Mouse (Mus musculus) ovary, postnatal 10 days (tissue): ENCODE results near the gene Shb.

ENCODE experiments used
- DNase-seq: peaks from one replicate; pipeline ENCODE4 v3.0.0; 2022; ENCODE audit warnings: low spot score

Shb gene

DNA sequence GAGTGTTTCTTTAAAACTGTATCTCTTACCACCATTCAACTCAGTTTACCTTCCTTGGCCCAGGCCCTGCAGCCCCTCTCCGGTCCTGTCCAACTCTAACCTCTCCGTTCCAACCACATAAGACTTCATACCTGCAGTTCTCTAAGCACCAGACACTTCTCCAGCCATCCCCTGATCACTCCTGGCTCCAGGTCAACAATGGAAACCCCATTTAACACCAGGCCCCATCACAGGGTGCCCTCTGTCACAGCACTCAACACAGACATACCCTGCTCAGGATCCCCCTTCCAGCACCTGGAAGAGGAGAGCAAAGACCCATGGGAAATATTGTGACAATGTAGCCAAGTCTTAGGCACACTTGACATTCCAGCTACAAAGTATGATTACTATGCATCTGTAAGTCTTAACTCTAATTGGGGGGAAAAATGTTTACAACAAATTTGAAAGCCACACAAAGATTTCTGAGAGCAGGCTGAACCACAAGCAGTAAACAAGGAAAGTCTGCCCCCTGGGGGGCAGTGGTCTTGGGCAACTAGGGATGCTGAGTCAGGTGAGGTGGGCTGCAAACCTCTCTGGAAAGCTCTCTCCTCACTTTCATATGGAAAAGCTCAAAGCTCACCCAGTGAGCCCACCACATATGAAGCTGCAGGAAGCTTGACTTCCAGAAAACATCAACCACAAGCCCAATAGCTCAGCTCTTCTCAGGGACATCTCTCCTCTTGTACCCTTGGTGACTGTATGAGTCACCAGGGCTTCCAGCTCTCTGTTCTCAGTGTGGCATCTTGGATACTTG lies 4.5 kb downstream of the Shb start:
- no peak for DNase-seq

DNA sequence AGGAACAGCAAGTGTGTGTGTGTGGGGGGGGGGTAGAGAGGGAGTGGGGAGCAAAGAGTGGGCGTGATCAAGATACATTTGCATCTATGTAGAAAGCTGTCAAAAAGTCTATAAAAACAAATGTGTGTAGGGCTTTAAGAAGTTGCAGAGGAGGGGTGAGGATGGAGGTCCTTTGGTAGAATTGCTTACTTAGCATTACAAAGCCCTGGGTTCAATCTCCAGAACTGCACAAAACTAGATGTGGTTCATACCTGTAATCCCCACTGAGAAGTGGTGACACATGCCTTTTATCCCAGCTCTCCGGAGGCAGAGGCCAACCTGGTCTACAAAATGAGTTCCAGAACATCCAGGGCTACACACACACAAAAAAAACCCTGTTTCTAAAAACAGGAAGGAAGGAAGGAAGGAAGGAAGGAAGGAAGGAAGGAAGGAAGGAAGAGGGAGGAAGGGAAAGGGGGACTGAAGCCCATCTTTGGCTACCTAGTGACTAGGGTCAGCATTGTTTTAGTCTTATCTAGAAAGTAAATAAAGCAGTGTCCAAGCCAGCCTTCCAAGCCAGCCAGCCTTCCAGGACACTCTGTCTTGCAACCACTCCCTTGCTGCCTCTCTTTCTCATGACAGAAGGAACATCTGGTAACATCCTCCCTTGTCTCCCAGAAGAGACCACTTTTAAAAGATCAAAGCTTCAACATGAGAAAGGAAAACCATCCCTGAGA lies 5.3 kb downstream of the Shb start:
- no peak for DNase-seq

DNA sequence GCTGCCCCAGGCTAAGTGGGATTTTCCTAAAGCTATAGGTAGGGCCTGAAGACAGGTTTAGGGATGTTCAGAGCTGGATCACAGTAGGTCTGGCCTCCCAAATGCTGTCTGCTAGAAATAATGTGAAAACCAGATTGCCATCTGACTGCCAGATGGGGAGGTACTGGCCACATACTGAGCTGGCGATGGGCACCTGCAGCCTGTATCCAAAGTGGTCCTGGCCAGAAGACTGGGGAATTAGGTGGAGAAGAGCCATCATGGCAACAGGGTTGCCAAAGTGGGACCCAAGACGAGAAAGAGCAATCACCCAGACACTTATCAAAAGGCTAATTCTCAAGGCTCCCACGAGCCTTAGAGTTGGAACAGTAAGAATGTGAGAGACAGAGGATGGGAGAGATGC lies 6.1 kb downstream of the Shb start:
- no peak for DNase-seq

DNA sequence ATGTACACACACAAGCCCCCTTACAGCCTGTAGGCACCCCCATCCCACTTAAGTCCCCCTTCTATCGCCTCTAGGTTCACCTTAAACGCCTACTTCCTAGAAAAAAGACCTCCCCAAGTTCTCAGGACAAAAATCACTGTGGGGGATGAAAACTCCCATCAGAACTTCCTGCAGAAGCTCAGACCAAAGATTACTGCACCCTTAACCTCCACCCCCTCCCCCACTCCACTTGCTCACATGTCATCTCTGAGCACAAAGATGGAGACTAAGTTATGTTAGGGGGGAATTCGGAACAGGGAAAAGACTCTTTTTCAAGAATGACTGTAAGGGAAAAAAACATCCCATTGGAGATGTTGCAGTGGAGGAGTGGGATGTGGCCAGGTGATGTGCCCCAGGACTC lies 6.7 kb downstream of the Shb start:
- no peak for DNase-seq

DNA sequence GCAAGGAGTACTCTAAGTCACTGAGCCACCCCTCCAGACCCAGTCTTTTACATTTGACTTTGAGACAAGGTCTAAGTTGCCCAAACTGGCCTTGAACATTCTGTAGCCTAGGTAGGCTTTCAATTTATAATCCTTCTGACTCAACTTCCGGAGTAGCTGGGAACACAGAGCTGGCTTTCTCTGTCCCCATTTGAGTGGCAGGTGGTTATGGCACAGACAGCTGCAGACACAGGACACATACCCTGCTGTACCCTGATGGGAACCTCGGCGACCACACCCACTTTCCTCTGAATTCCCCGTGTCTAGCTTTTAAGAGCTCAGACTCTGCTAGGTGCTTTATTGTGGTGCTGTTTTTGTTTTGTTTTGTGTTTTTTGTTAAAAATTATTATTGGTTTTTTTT lies 7.7 kb downstream of the Shb start:
- DNase-seq: no peak

DNA sequence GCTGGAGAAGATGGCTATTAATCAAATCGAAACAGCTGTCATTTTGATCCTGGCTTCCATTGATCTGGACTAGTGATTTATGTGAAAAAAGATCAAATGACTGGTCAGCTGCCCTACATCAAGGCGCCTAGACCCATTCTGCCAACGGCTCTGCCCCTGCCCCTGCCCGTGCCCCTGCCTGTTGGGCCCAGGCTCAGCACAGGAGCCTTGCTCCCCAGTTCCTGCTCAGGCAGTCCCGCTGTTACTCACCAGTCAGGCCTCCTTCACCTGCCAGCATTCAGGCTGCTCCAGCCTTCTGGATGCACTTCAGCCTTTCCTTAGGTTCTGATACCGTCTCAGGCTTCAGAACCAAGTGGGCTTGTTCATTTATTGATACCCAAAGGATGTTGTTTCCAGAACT lies 8.9 kb downstream of the Shb start:
- no peak for DNase-seq

DNA sequence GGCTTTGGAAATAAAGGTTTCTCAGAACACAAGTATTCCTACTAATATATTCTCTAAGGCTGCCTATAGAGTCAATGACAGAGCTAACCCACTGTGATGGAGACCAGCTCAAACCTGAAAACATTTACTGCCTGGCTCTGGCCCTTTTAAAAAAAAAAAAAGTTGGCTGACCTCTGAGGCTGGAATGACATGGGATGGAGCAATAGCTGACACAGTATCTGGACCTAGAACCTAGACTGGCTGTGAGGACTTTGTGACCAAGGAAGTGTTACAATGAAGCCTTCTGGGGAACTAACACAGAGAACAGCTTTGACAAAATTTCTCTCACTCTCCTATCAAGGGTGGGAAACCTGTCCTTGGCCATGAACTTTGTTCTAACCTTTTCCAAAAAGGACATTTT lies 9.3 kb downstream of the Shb start:
- DNase-seq: no peak

DNA sequence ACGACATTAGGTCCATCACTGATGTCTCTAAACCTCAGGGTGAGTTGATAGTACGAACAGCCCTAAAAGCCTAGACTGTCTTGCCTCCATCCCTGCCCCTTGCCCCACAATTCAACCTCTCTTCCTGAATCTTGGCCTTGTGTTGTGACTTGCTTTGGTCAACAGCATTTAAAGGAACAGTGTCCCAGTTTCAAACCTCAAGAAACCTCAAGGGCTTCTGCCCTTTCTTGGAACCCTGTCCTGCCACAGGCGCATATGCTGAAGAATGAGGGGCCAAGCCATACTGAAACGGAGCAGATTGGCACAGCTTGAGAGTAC lies 9.7 kb downstream of the Shb start:
- DNase-seq: no peak

DNA sequence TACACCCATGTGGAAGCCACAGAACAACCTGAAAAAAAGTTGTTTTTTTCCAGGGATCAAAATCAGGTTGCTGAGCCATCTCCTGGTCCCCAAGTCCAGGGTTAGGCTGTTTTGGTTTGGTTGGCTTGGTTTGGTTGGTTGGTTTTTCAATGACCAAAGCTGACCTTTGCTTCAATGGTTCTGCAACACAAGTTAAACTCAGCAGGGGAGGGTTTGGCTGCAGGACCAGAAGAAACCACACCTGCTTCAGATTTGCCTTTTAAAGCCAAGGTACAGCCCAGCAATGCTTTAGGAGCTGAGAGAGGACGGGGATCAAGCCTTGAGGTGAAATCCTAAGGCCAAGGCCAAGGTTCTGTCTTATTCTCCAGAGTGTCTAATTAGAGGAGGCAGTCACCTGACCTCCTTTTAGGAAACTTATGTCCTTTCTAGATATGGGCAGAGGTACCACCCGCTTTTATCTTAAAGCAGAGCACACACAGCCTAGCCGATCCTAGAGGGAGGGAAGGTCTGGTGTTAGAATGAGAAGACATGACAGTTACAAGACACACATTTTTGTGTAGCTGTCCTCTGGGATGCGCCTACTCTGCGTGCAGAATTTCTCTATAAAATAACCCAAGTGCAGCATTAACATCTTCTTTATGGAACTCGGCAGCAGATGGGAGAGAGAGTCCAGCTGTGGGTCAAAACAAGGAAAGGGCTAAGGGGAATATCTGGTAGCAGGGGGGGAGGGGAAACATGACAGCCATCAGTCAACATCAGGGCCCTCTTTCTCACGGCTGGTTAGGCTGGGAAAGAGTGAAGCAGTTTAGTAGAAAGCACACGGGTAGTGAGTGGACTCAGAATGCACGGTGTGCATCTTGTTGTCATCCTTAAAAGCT lies 10.3 kb downstream of the Shb start:
- no peak for DNase-seq

DNA sequence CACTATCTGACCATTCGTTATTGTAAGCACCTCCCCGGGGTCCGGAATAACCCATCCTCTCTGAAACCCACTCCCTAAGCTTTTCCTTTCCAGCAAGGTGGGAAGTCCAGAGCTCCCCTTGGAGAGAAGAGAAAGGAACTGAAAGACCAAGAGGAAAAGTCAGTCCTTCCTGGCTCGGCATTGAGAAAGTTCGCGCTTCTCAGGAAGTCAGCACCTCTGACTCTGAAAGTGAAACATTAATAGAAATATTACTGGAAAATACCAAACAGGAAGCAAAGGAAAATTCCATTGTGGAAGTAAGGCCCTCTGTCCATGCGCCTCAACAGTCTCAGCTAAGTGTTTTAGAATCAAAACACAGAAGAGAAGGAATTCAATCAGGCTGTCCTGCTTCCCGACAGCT lies 11.9 kb downstream of the Shb start:
- no peak for DNase-seq

DNA sequence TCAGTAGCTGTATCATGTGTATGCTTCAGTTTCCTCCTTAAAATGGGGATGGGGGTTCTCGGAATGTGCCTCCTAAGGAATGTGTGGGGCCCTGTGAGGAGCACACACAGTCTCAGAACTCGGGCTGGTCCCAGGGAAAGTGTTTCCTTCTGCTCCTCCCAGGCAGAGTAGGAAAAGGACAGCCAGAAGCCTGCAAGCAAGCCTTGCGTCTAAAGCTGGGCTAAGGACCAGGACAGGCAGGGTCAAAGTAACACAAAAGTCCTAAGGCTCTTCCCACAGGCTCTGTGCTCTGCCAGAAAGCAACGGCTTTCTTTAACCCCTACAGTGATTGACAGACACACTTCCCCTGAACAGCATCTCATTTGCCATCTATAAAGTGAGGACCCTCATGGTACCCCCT lies 14.9 kb downstream of the Shb start:
- no peak for DNase-seq

DNA sequence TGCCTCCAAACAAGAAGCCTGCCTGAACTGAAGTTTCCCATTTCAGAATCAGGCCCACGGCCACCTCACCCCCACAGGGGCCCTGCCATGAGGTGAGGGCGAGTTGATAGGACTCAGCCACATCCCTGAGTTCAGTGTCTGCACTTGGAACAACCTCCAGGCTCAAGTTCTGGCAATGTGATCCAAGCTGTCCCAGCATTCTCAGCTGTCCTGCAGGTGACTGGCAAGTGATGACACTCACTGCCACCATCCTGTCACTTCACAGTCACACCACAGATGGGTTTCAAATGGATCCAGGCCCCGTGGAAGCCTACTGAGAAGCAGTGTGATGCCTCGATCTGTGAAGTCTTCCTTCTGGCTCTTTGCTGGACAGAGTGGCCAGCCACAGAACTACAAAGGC lies 16.4 kb downstream of the Shb start:
- DNase-seq: no peak

DNA sequence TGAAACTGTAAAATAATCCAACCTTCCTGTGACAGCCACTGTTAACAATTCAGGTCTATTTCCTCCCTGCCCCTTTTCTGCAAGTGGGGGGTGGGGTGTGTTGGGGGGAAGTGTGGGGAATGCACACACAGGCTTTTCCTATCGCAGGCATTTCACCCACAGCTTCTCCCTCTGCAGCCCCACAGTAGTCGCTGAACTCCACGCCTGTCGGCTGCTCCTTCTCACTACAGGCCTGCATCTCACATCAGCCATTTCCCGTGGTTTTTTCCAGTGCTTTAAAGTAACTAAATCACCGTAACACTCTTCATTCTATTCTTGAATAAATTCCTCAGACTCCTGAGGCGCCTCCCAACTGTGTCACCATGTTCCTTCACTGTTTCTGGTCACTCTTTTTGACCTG lies 17.9 kb downstream of the Shb start:
- no peak for DNase-seq

DNA sequence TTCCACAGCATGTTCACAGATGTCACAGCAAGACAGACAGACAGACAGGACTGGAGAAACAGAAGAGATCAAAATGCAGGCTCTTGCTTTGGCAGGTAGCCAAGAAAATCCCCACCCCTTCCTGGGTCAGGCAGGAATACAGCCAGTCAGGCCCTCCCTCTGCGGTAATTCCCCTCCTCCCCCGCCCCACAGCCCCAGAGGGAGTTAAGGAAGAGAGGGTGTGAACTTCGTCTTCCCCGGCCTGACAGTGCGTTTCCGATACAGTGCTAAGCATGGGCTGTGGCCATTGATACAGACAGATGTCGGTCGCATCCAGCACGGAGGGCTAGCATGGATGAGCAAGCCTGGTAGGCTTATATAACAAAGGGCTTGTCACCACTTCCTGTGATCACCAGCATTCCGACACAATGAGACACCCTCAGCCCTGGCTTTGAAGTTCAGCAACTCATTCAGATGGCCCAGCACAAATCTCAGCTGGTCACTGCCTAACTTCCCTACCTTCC lies 18.4 kb downstream of the Shb start:
- no peak for DNase-seq

DNA sequence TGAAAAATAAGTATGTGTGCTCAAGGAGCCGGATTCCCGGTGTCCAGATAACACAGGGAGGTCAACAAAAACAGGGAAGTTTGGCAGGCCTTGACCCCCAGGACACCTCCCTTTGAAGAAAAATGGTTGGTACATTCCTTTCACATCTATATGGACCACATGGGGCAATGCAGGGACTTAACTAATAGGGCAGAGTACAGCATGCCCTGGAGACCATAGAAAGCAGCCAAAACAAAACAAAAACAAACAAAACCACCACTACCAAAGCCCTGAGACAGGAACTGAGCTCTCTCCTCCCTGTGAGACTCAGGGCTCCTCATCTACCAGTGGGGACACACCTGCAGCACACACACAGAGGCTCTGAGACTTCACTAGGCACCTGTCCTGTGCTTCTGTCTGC lies 18.9 kb downstream of the Shb start:
- no peak for DNase-seq

DNA sequence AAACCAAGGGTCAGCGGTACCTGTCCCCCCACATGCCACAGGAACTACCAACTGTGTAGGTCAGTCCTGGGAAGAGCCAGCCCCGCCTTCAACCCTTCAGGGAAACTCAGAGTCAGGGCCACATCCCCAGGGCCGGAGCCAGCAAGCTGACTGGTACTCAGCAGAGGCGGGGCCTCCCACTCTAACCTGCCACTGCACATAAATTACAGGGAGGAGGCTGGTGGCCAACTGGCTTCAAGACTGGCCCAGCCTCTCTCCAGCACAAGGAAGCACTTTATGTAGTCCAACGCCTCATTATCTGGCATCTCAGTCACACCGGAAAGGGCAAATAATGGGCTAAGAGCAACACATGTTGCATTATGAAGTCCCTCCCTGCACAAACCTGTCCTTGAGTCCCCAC lies 22.1 kb downstream of the Shb start:
- DNase-seq: no peak

DNA sequence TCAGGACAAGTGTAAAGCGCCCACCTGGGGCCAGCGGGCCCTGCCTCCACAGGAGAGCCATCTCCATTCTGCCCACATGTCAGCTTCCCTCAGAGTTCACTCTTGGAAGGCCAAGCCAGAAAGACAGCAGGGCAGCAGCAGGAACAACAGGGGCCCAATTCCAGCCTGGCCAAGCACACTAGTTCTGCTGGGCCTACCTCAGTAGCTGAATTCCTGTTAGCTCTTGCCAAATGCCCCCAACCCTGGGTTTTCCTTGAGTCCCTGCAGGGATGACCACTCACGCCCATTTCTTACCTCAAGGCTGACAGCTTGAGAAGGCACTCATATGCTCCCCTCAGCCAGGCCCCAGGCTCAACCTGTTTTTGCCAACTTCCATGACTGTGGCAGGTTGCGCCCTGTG lies 22.9 kb downstream of the Shb start:
- no peak for DNase-seq

DNA sequence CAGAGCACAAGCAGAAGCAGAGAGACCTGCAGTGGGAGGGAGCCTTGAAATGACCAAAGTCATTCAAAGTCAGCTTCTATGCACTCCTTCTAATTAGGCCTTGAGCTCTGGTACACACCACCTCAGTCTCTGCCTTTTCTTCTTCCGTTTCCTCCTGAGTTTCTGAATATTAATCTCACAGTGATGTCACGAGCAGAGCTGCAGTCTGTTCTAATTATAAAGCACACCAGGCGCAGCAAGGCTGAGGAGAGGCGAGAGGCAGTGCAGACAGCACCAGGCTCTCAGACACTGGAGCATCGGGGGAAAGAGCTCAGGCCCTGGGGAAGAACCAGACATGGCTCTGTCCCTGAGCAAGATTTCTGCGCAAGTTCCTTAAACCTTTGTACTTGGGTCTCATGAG lies 23.8 kb downstream of the Shb start:
- DNase-seq: no peak

DNA sequence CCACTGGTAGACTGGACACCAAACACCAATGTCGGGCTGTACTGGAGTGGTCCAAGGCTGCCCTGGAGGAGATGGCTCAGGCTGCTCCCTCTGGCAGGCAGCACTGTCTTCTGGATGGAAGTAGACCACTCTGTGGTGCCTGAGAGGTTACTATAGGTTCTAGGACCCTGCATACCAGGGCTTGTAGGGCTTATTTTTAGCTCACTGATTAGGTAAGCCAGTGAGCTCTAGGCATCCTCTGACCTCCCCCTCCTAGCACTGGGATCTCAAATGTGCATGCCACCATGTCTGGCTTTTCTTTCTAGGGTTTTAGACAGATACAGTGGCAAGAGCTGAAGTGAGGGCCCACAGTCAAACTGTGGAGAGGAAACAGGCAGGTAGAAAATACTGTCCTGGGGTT lies 24.8 kb downstream of the Shb start:
- DNase-seq: no peak

DNA sequence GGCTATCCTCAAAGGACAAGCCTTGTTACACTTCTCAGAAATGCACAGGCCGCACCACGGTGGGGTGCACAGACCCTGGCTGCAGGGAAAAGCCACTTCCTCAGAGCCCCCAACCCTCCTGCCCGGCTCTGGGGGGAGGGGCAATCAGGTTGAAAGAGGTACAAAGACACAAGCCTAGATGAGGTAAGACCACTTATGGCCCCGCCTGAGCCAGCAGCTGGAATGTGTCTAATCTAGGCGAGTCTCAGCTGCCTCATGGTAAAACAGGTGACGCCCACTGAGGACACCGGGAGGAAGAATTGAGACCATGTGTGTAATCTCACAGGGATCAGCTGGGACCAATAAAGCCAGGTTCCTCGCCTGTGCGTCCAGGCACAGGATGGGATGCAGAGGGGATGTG lies 25.2 kb downstream of the Shb start:
- no peak for DNase-seq

DNA sequence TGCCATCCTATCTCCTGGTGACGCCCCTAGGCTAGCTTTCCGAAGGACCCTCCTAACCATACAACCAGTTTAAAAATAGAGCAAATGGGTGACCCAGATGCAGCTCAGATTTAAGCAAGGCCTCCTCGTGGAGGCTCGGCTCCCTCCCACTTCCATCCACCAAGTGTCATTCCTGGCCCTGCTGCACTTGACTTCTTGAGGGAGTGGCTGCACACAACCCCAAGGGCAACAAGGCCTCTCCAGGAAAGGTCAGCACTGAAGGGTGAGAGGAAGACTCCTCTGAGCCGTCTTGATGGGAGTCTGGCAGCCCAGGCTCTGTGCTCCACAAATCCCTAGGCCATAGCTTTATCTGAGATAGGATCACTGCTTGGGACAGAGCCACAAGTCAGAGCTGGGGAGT lies 25.7 kb downstream of the Shb start:
- DNase-seq: no peak

DNA sequence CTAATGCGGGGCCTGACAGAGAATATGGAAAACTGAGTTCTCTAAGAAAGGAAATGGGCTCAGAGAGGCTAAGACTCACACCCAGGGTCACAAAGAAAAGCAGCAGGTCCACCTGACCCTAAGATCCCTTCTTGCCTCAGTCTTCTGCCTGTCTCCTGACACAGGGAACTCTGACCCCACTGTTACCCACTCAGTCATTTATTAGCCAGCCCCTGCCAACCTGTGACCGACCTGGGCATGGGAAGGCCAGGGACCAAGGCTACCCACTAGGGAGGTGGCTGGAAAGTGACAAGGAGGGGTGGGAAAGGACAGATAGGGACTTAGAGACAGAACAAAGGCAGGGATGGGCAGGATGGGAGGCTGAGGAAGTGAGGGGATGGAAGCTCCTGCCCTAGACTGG lies 26.6 kb downstream of the Shb start:
- no peak for DNase-seq

DNA sequence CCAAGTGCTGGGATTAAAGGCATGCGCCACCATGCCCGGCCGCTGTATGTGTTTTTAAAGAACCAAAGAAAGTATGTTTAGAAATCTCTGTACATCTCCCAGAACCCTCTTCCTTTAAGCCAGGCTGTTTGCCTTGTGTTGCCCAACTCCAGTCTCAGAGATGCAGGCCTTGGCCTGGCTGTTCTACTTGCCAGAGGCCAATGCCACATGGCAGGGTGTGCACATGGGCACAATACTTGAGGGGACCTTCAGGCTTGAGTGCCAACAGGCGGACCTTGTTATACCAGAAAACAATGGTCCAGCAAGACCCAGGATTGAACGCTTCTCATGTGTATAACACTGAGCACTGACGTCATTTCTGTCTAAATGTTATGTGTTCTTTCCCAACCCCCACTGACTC lies 27.1 kb downstream of the Shb start:
- DNase-seq: no peak
